Mouse (Mus musculus): ENCODE measurements around the gene 1810024B03Rik.
"Not testable (repeated sequence)": the region's sequence is repeated elsewhere in the genome, so short reads cannot be mapped to it uniquely, and the experiment has no call there.

1810024B03Rik gene

GRCm38 (mm10) chr2:127207547-127208451 is at the start of gene 1810024B03Rik, which contains the start of gene Snrnp200:
Gene 1810024B03Rik (minus strand): TSS chr2:127208280.
Gene Snrnp200 (plus strand): TSS chr2:127208386.
- DNase-seq (ENCODE audit: low spot score): peak; percentile 91

DNA sequence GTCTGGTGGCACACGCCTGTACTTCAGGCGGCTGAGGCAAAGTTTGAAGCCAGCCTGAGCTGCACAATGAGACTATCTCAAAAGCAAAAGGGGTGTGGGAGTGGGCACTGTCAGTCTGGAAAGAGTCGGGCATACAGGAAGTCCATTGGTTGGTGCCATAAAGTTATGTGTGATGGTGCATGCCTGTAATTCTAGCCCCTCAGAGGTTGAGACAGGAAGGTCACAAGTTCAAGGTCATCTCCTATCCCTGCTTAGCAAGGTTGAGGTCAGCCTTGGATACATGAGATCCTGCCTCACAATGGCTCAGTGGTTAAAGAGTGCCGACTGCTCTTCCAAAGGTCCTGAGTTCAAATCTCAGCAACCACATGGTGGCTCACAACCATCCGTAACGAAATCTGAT is 47.2 kb upstream of the 1810024B03Rik start:
- DNase-seq (ENCODE audit: low spot score): no peak

DNA sequence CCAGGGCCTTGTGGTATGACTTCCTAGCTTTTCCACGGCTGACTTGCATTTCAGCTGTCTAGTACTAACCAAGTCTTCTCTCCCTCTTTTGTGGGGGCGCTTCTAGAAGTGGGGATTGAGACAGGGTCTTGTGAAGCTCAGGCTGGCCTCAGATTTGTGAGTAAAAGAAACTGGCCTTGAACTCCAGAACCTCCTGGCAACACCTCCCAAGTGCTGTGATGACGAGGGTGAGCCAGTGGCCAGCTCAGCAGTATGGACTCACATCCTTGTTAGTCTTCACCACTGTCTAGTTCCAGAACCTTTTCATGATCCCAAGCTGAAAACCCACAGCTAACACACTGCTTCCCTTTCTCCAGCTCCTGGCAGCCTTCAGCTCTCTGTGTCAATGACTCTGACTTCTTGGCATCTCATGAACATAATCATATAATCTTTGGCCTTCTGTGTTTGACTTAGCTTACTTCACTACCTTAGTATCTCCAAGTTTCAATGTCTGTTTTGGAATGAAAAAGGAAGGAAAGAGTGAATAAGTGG is 46.6 kb upstream of the 1810024B03Rik start:
- DNase-seq (ENCODE audit: low spot score): no peak

DNA sequence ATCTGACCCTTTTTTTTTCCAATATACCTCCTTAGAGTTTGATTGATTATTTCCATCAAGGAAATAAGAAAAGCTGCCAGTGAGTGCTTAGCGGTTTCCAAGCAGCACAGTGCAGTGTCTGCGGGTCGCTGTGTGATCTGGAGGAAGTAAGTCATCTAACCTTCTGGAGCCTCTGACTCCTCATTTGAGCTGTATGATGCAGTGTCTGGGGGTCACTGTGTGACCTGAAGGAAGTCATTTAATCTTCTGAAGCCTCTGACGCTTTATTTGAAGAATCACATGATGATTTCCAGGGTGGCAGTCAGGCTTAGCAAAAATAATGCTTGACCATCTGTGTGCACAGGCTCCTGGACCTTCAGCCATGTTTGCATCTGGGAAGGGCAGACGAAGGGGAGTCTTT is 44.7 kb upstream of the 1810024B03Rik start:
- DNase-seq (ENCODE audit: low spot score): no peak

DNA sequence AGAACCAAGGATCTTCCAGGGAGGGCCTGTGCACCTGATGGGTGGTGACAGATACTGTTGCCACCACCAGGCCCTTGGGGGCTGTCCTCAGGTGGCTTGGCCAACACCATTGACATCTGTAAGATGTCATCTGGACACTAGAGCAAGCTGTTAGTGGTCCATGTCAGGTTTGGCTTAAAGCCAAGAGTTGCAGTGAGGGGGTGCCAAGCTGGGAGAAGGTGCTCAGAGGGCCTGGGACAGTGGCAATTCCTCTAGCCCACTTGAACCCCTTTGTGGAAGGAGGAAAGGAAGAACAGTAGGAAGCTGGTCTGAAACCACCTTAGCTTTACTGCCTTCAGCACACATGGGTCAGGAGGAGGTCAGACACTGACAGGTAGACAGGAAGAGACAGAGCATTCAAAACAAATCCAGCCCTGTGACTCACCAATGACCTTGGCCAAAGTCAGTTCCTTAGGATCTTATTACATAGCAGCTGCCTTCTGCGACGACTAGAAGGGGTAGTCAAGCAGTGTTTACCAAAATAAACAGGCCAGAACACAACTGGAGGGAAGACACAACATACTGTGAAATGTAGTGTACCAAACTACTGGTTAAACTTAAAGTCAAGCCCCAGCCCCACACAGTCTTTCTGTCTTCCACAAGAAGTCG is 43.9 kb upstream of the 1810024B03Rik start:
- no peak for DNase-seq (ENCODE audit: low spot score)

GRCm38 (mm10) chr2:127251457-127251856 is 43.4 kb upstream of the 1810024B03Rik start:
- DNase-seq (ENCODE audit: low spot score): no peak

GRCm38 (mm10) chr2:127250291-127251008 is 42.4 kb upstream of the 1810024B03Rik start:
- no peak for DNase-seq (ENCODE audit: low spot score)

DNA sequence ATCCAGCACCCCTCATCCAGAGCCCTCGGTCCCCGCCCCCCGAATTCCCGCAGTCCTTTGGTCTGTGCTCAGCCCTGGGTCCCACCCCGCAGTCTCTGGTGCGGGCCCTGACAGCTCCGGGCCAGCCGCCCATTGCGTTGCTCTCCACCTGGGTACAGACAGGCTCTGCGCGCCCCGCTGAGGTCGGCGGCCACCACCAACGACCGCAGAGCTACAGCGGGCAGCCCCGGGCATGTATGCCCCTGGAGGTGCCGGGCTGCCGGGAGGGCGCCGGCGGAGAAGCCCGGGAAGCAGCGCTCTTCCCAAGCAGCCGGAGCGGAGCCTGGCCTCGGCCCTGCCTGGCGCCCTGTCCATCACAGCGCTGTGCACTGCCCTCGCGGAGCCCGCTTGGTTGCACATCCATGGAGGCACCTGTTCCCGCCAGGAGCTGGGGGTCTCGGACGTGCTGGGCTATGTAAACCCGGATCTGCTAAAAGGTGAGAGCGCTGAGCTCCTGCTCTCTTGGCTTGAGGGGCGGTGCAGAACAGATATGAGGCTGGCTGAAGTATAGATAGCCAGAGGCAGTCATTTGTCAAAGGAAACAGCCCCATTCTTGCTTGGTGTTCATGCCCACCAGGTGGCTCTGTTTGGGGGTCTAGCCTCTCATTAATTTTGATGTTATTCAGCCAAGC is 40.4 kb upstream of the 1810024B03Rik start:
- DNase-seq (ENCODE audit: low spot score): peak; percentile 11

DNA sequence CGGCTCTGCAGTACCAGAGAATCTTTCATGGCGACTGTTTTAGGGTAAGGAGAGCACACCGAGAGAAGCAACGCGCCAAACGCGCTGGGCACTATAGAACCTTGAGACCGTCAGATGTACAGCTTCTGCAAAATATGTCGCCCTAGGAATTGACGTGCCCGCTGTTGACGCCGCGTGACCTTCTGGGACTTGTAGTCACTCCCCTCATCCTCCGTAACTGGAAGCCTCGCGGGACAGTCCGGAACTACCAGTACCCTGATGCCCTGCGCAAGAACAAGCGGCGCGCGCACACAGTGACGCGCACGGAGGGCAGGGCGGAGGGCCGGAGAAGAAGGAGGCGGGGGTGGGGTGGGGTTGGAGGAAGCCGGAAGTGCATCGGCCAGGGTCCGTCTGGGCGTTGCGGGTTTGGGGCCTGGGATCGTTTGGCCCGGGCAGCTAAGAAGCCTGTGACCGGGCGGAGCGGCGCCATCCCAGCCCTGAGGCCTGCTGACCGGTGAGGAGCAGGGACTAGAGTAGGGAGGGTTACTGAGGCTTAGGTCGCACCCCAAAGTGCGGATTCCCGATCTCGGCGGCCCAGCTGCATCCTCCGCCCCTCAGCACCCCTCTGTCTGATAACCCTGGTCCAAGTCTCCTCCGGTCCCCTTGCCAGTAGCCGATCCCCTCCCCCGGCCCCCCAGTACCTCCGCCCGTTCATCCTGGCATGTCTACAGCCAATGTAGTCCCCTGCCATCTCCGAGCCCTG is 39.7 kb upstream of the 1810024B03Rik start, which contains the start of the genes Ciao1 and Tmem127:
Gene Ciao1, minus strand, starts transcription at position 225 of the 742 bp plus-strand sequence.
Gene Tmem127, plus strand, starts transcription at position 317 of the 742 bp plus-strand sequence.
- DNase-seq (ENCODE audit: low spot score): peak; percentile 93

DNA sequence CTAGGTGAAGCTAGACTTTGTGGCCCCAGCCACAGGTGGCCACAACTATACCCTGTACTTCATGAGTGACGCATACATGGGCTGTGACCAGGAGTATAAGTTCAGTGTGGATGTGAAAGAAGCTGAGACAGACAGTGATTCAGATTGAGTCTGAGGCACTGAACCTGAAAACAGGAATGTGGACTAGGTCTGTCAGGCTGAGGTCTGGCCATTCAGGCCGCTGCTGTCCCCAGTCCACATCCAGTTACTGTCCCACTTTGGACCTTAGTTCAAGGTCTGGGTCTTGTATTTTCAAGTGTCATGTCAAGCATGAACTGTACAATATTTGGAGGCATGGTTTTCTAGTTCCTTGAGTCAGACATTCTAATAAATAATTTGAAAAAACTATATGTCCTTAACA is 32.0 kb upstream of the 1810024B03Rik start:
- DNase-seq (ENCODE audit: low spot score): no peak

- DNase-seq (ENCODE audit: low spot score): no peak
Observed at GRCm38 (mm10) chr2:127237897-127238610, 30.0 kb upstream of the 1810024B03Rik start.

- DNase-seq (ENCODE audit: low spot score): no peak
Observed at GRCm38 (mm10) chr2:127225261-127225660, 17.2 kb upstream of the 1810024B03Rik start.

GRCm38 (mm10) chr2:127217746-127218145 is 9.7 kb upstream of the 1810024B03Rik start:
- no peak for DNase-seq (ENCODE audit: low spot score)

DNA sequence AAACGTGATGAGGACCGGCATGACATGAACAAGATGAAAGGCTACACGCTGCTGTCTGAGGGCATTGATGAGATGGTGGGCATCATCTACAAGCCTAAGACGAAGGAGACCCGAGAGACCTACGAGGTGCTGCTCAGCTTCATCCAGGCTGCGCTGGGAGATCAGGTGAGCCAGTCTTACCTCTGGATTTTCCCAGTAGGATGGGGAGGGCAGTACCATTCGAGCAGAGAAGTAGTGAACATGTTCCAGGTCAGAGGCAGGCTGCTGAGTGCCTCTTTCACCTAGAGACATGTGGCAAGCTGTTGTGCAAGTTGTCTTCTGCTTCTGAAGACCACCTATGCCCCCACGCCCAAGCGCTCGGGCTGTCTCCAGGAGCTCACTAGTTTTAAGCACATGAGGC is 2.6 kb upstream of the 1810024B03Rik start:
- no peak for DNase-seq (ENCODE audit: low spot score)

DNA sequence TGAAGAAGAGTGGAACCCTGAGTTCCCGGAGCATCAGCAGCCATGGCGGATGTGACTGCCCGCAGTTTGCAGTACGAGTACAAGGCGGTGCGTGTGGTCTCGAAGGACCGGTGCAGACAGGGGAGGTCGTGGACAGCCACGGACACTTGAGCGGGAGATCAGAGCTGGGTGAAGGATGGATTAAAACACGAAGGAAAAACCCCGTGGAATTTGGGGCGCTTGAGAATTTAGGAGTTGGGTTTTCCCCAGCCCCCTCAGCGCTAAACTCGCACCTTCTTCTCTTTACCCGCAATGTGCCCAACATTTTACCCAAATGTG is 331 bp upstream of the 1810024B03Rik start:
- DNase-seq (ENCODE audit: low spot score): no peak

DNA sequence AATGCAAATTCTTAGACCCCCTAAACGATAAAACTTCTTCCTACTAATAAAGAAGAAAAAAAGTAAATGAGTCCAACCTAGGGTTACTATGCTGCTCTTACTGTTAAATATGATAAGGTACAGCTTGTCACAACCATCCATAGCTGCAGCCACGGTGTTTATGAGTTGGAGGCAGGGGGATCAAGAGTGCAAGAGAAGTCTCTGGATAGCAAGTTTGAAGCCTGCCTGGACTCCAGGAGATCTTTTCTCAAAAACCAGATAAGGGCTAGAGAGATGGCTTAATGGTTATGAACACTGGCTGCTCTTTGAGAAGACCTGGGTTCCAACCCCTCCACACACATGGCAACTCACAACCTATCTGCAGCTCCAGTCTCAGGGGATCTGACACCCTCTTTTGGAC is 1.2 kb downstream of the 1810024B03Rik start:
- DNase-seq (ENCODE audit: low spot score): no peak

GRCm38 (mm10) chr2:127205936-127206335 is 2.1 kb downstream of the 1810024B03Rik start:
- DNase-seq (ENCODE audit: low spot score): not testable (repeated sequence)

DNA sequence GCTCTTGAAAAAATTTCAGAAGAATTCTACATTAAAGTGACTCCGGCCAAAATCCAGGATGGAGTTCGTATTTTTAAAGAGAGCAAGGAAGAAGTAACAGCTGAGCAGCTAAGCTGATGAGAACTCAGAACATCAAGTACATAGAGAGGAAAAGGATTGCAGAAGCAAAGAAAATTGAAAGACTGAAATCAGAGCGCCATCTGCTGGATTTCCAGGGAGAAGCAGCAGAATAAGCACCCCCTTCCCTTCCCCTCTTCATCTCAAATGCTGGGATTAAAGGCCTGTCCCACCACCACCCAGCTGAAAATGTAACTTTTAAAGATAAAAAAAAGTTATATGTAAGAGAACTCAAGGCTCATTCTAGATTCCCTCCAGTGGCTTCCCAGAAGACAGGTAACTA is 3.1 kb downstream of the 1810024B03Rik start:
- DNase-seq (ENCODE audit: low spot score): peak; percentile 25

DNA sequence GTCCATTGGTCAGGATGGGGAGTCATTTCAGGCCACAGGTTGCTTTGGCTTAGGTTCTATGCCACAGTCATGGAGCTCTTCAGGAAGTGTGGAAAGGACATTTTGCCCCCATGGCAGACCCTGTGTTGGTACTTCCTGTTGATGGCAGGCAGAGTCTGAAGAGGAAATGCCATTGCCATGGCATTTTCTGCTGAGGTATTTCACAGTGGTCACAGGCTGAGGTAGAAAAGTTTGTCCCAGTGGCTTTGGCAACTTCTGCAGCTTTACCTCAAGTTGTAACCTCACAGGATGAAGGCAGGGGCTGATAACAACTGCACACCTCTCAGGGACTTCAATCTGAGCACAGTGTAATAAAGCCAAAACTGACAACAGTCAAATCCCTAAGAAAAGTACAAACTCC is 18.5 kb downstream of the 1810024B03Rik start:
- no peak for DNase-seq (ENCODE audit: low spot score)
